Mouse (Mus musculus) intestine, embryonic 14.5 days (tissue): ENCODE results near the gene Plod3. TPM values are rescaled to one million over a fixed set of nuclear protein-coding genes. Genes with fewer than 3 reads are reported as not detected.

ENCODE experiments used
- ATAC-seq: fragments of 200-750 bp; cut with Nextera tagmentation; replicated peaks from 2 replicates; pipeline ENCODE4 v1.8.0; 2017; ENCODE audit warnings: low read depth, moderate number of reproducible peaks, moderate TSS enrichment, moderate library complexity; ENCODE audit not compliant: low FRiP score, low TSS enrichment
- DNase-seq: peaks from one replicate; pipeline ENCODE4 v3.0.0-alpha.2; 2018; ENCODE audit warnings: low spot score
- H3K27ac ChIP-seq: fragments of 300-500 bp; sonication (generic); 2 replicates; pipeline ENCODE4 v1.5.1; 2014; ENCODE audit warnings: low read depth, mild to moderate bottlenecking, control low read depth
- H3K27me3 ChIP-seq: fragments of 300-500 bp; sonication (generic); replicated peaks from 2 replicates; pipeline ENCODE4 v1.6.1; 2014; ENCODE audit warnings: low read length, control low read depth; ENCODE audit not compliant: control insufficient read depth, insufficient read depth
- H3K36me3 ChIP-seq: fragments of 300-500 bp; sonication (generic); 2 replicates; pipeline ENCODE4 v1.6.1; 2014; ENCODE audit warnings: low read length, control low read depth; ENCODE audit not compliant: control insufficient read depth, insufficient read depth
- H3K4me1 ChIP-seq: fragments of 300-500 bp; sonication (generic); replicated peaks from 2 replicates; pipeline ENCODE4 v1.6.1; 2014; ENCODE audit warnings: low read length, control low read depth, mixed read lengths; ENCODE audit not compliant: control insufficient read depth, insufficient read depth
- H3K4me2 ChIP-seq: fragments of 300-500 bp; sonication (generic); 2 replicates; pipeline ENCODE4 v1.6.1; 2014; ENCODE audit warnings: low read length
- H3K4me3 ChIP-seq: fragments of 300-500 bp; sonication (generic); 2 replicates; pipeline ENCODE4 v1.5.1; 2014; ENCODE audit warnings: low read depth, low read length, control low read depth, mixed read lengths
- H3K9ac ChIP-seq: fragments of 300-500 bp; sonication (generic); 2 replicates; pipeline ENCODE4 v1.6.1; 2014; ENCODE audit warnings: mild to moderate bottlenecking, low read length
- H3K9me3 ChIP-seq: fragments of 300-500 bp; sonication (generic); 2 replicates; pipeline ENCODE4 v1.6.1; 2016; ENCODE audit warnings: low read length, control low read depth; ENCODE audit not compliant: control insufficient read depth
- WGBS: fragments of 180-500 bp; shearing (Covaris S2); extraction: QIAGEN DNeasy Blood & Tissue Kit; methylation state at CpG from one replicate; pipeline ENCODE4 v1.1.7; 2014; 5-methylcytosine and 5-hydroxymethylcytosine counted together
- polyA plus RNA-seq: library from polyadenylated mRNA; unstranded; fragments of >200 nt; fragmentation: Nextera tagmentation; extraction: Ambion mirVana; gene quantifications from 2 replicates; pipeline ENCODE4 v1.2.1, GENCODE M21; 2014

Plod3 gene
- polyA plus RNA-seq, 1 experiment from 2014 or later = 42.0 TPM

GRCm38 (mm10) chr5:137015913-137016312 is 29.1 kb downstream of the Plod3 start:
- no peak for ATAC-seq
- no peak overlapping the region for H3K4me2 ChIP-seq

DNA sequence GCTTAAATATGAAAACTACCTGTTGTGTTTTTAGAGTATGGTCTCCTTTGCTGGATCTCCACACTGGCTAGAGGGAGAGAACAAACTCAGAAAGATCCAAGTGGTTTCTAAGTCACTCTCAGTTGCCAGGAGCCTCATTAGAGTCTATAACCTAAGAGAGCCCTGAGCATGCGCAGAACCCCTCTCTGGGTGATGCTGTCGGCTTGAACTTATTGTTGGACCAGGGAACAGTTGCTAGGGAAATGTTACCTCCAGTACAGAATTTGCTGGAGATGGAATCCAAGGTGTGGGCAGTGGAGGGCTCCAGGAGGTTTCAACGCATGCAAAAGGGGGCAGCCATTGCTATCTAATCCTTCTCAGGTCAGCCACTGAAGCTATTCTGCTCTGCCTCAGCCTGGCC is 37.5 kb downstream of the Plod3 start:
- ATAC-seq = no peak
- H3K36me3 ChIP-seq = no peaks in the 10 kb centered on the region
- no peak overlapping the region for H3K9ac ChIP-seq
- peaks cover 57% of the 10 kb centered on the region for H3K27me3 ChIP-seq
- no peak overlapping the region for H3K27ac ChIP-seq
- H3K4me3 ChIP-seq = no peak overlapping the region
- peaks cover 2% of the 10 kb centered on the region; the same call in 1 of the 2 replicates for H3K4me1 ChIP-seq
- WGBS = 50% methylated on average over 3 of the region's 3 CpGs
- no peaks in the 10 kb centered on the region for H3K9me3 ChIP-seq
- H3K4me2 ChIP-seq = no peak overlapping the region
- DNase-seq = no peak

More at GRCm38 (mm10) chr5:137015913-137016312, 29.1 kb downstream of the Plod3 start:
- Histone ChIP-seq H3K4me3 (no peak overlapping the region), H3K9me3 (no peaks in the 10 kb centered on the region), H3K27ac (no peak overlapping the region), H3K9ac (no peak overlapping the region), H3K36me3 (no peaks in the 10 kb centered on the region), H3K4me1 (no peaks in the 10 kb centered on the region), H3K27me3 (0 out of 2 replicates have a peak, but pooled peaks cover under 1% of the 10 kb centered on the region)
- no peak for DNase-seq
- WGBS = 93% methylated on average over 3 of the region's 3 CpGs

GRCm38 (mm10) chr5:137025132-137025531 is 38.3 kb downstream of the Plod3 start:
- ATAC-seq = no peak
- Histone ChIP-seq H3K4me3 (no peak overlapping the region), H3K4me2 (0 out of 2 replicates have a peak overlapping the region, but pooled peaks have one; percentile 3)

DNA sequence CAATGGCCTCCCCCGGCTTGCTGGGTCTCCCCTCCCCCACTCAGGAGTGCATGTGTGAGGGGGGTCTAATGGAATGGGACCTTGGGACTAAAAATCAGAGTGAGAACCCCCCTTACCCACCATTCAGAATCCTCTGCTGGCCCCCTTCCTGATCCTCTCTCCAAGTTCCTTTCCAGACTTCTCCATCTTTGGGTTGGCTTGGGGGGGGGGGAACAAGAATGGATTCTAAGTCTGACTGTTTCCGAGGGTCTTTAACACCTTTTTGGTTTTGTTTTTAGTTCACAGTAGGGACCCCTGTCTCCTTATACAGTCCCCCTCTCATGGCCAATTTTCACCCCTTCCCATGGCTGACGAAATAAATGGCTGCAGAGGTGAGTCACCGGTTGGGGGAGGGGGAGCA is 39.3 kb downstream of the Plod3 start, which contains the start of gene Vgf:
Gene Vgf (plus strand): TSS at position 301 of the 400 bp plus-strand sequence.
- no peak within 1 kb of the TSS for H3K27ac ChIP-seq
- DNase-seq (no peak), ATAC-seq (no peak)
- 24% methylated on average over 4 of the region's 4 CpGs for WGBS
- no peak within 1 kb of the TSS for H3K9ac ChIP-seq
- no peak within 1 kb of the TSS for H3K4me3 ChIP-seq
- H3K36me3 ChIP-seq = no peaks in the 10 kb centered on the region
- no peaks in the 10 kb centered on the region for H3K9me3 ChIP-seq
- peaks cover 8% of the 10 kb centered on the region; the same call in 1 of the 2 replicates for H3K4me1 ChIP-seq
- H3K27me3 ChIP-seq = peaks cover 71% of the 10 kb centered on the region
- 0 out of 2 replicates have a peak within 1 kb of the TSS, but pooled peaks have one; percentile 3 for H3K4me2 ChIP-seq

More at GRCm38 (mm10) chr5:137025132-137025531, 38.3 kb downstream of the Plod3 start:
- Histone ChIP-seq H3K4me1 (peaks cover 5% of the 10 kb centered on the region; the same call in 1 of the 2 replicates), H3K9ac (no peak overlapping the region), H3K9me3 (no peaks in the 10 kb centered on the region), H3K27me3 (peaks cover 63% of the 10 kb centered on the region), H3K27ac (no peak overlapping the region), H3K36me3 (no peaks in the 10 kb centered on the region)
- DNase-seq = peak; percentile 95
- WGBS = 2% methylated on average over 23 of the region's 23 CpGs

DNA sequence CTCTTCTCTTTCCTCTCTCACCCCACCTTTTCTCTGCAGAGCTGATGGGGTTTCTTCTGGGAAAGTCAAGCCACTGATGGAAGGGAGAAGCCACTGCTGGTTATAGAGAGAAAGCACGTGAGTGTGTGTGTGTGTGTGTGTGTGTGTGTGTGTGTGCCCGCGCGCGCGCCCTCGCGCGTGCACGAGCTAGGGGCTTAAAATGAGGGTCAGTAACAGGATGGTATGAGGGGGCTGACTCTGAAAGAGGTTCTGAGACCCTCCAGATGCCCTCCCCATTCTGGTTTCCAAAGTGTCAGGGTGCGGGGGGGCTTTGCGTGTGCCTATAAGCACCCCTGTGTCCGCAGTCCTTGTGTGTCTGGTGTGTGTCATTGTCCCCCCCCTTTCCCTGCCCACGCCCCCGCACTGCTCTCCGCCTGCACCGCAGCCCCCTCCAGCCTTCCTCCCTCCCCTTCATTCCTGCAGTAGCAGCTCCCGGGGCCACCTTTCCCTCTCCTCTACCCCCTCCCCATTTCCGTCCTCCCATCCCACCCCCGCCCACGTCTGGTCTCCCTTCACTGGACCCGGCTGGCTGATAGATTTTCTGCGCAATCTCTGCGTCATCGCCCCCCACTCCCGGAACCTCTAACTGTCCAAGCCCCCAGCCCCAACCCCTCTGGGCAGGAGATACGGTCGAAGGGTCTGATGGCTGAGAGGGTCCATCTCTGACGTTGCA is 41.9 kb downstream of the Plod3 start:
- no peak for ATAC-seq
- no peak for DNase-seq
- H3K4me1 ChIP-seq = peaks cover 22% of the 10 kb centered on the region
- no peaks in the 10 kb centered on the region for H3K36me3 ChIP-seq
- no peaks in the 10 kb centered on the region for H3K9me3 ChIP-seq
- H3K4me3 ChIP-seq = no peak overlapping the region
- no peak overlapping the region for H3K4me2 ChIP-seq
- H3K27me3 ChIP-seq = peaks cover 82% of the 10 kb centered on the region
- no peak overlapping the region for H3K27ac ChIP-seq
- WGBS = 8% methylated on average over 27 of the region's 29 CpGs
- no peak overlapping the region for H3K9ac ChIP-seq

- 2% methylated on average over 8 of the region's 8 CpGs for WGBS
- H3K27ac ChIP-seq = no peak overlapping the region
- H3K27me3 ChIP-seq = peaks cover 78% of the 10 kb centered on the region
- ATAC-seq = no peak
- 0 out of 2 replicates have a peak overlapping the region, but pooled peaks have one; percentile 34 for H3K4me3 ChIP-seq
- H3K4me2 ChIP-seq = peak overlapping the region; percentile 49
- H3K4me1 ChIP-seq = peaks cover 22% of the 10 kb centered on the region
- no peaks in the 10 kb centered on the region for H3K9me3 ChIP-seq
- DNase-seq = no peak
- no peaks in the 10 kb centered on the region for H3K36me3 ChIP-seq
- H3K9ac ChIP-seq = no peak overlapping the region
These were observed 42.4 kb downstream of the Plod3 start for GRCm38 (mm10) chr5:137029273-137029585.

- ATAC-seq (peak; percentile 66), DNase-seq (peak; percentile 100)
- H3K9ac ChIP-seq = no peak overlapping the region
- H3K27me3 ChIP-seq = peaks cover 72% of the 10 kb centered on the region
- peak overlapping the region; percentile 49 for H3K4me2 ChIP-seq
- peaks cover 22% of the 10 kb centered on the region for H3K4me1 ChIP-seq
- peak overlapping the region; percentile 34 for H3K4me3 ChIP-seq
- H3K36me3 ChIP-seq = no peaks in the 10 kb centered on the region
- H3K9me3 ChIP-seq = no peaks in the 10 kb centered on the region
- H3K27ac ChIP-seq = no peak overlapping the region
- under 1% methylated on average over 52 of the region's 52 CpGs for WGBS
These were observed 43.0 kb downstream of the Plod3 start for GRCm38 (mm10) chr5:137029643-137030415.

DNA sequence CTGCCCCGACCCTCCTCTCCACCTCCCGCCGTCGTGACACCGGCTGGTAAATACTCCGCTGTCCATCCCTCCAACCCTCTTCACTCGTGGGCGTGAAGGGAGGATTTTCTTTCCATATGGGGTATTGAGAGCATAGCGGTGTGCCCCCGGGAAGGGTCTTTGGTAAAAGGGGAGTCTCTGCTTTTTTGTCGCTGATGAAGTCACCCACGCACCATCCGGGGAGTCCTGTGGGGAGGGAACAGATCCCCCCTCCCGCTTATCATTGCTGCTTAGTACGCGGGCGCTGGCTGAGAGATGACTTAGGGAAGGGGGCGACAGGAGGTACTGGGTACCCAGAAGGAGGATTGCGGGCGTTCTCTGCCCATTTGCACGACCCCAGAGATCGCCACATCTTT is 43.6 kb downstream of the Plod3 start:
- WGBS = 11% methylated on average over 22 of the region's 22 CpGs

More for the DNA sequence above, 43.6 kb downstream of the Plod3 start:
- no peak overlapping the region for H3K4me3 ChIP-seq
- H3K4me2 ChIP-seq = peak overlapping the region; percentile 49; the same call in 1 of the 2 replicates
- H3K4me1 ChIP-seq = peaks cover 22% of the 10 kb centered on the region
- no peak overlapping the region for H3K27ac ChIP-seq
- DNase-seq (no peak), ATAC-seq (no peak; the same call in 1 of the 2 replicates)
- no peaks in the 10 kb centered on the region for H3K9me3 ChIP-seq
- H3K36me3 ChIP-seq = peaks cover 4% of the 10 kb centered on the region; the same call in 1 of the 2 replicates
- peaks cover 66% of the 10 kb centered on the region for H3K27me3 ChIP-seq
- H3K9ac ChIP-seq = no peak overlapping the region
